ENCODE assay signal across 8 mouse cellular contexts in genomic region chrX:8175169-8175503, GRCm38 (mm10). TPM values are rescaled to one million over a fixed set of nuclear protein-coding genes. Genes with fewer than 3 reads are reported as not detected.
DNase-seq lines count a peak whose midpoint lies in the region; ATAC-seq and TF ChIP-seq lines count a peak whose summit lies in the region.

No protein-coding gene starts in this region.

- peak overlapping the region; percentile 78 for H3K9ac ChIP-seq in heart, embryonic 14.5 days (ENCODE audit: low read length)
- peak overlapping the region; percentile 85 for H3K9ac ChIP-seq in ES-E14 (ENCODE audit: insufficient read depth, low read depth, low read length, poor library complexity, severe bottlenecking)

- in situ Hi-C loops in ES-E14 (cut with MboI; ENCODE audit: low sequenced_read_pairs in 2 of 2, unreplicated experiment in 2 of 2) = no loop called here

- H3K27ac ChIP-seq in heart, embryonic 14.5 days (replicated peaks in 1 of 2; ENCODE audit: control insufficient read depth in 1 of 2, insufficient read depth in 1 of 2, low read depth in 2 of 2, low read length in 2 of 2) = no peak overlapping the region
- no peak overlapping the region for H3K27ac ChIP-seq in ES-E14 (ENCODE audit: insufficient read depth, low read depth, low read length, poor library complexity, severe bottlenecking)
- H3K27ac ChIP-seq in hindbrain, embryonic 10.5 days = peak overlapping the region; percentile 79; the same call in 1 of the 2 replicates
- H3K27ac ChIP-seq in midbrain, embryonic 10.5 days (replicated peaks) = peak overlapping the region; percentile 81

- H3K4me2 ChIP-seq in heart, embryonic 14.5 days (ENCODE audit: low read length) = peak overlapping the region; percentile 62

- H3K9me3 ChIP-seq in heart, embryonic 14.5 days (ENCODE audit: control insufficient read depth, low read length) = no peaks in the 10 kb centered on the region
- H3K9me3 ChIP-seq in ES-E14 (ENCODE audit: control insufficient read depth, insufficient read depth, low read depth, low read length) = no peaks in the 10 kb centered on the region
- H3K9me3 ChIP-seq in hindbrain, embryonic 10.5 days = peaks cover 4% of the 10 kb centered on the region; the same call in 1 of the 2 replicates
- H3K9me3 ChIP-seq in midbrain, embryonic 10.5 days (replicated peaks) = peaks cover 9% of the 10 kb centered on the region; the same call in 1 of the 2 replicates

- H3K27me3 ChIP-seq in heart, embryonic 14.5 days (ENCODE audit: control insufficient read depth, insufficient read depth, low read length) = no peaks in the 10 kb centered on the region
- no peaks in the 10 kb centered on the region for H3K27me3 ChIP-seq in hindbrain, embryonic 10.5 days (ENCODE audit: insufficient read depth, poor library complexity, severe bottlenecking)
- H3K27me3 ChIP-seq in midbrain, embryonic 10.5 days (ENCODE audit: low read depth, poor library complexity, severe bottlenecking) = no peaks in the 10 kb centered on the region

- H3K4me3 ChIP-seq in heart, embryonic 14.5 days (ENCODE audit: control insufficient read depth in 1 of 2, insufficient read depth in 1 of 2, low read depth in 1 of 2, low read length in 2 of 2) = peak overlapping the region; percentile 62 to 89
- peak overlapping the region; percentile 79 to 94 for H3K4me3 ChIP-seq in ES-E14 (ENCODE audit: insufficient read depth in 1 of 2, low read depth in 1 of 2, low read length in 2 of 2, poor library complexity in 1 of 2, severe bottlenecking in 1 of 2)
- H3K4me3 ChIP-seq in hindbrain, embryonic 10.5 days = peak overlapping the region; percentile 62
- H3K4me3 ChIP-seq in midbrain, embryonic 10.5 days = peak overlapping the region; percentile 65

- H3K36me3 ChIP-seq in heart, embryonic 14.5 days (ENCODE audit: control insufficient read depth, insufficient read depth, low read length) = peaks cover 28% of the 10 kb centered on the region
- H3K36me3 ChIP-seq in ES-E14 (ENCODE audit: control insufficient read depth, insufficient read depth, low read length, poor library complexity, severe bottlenecking) = peaks cover 12% of the 10 kb centered on the region
- H3K36me3 ChIP-seq in hindbrain, embryonic 10.5 days = 0 out of 2 replicates have a peak, but pooled peaks cover 7% of the 10 kb centered on the region
- H3K36me3 ChIP-seq in midbrain, embryonic 10.5 days = no peaks in the 10 kb centered on the region

- no peak for ATAC-seq in heart, embryonic 14.5 days (ENCODE audit: insufficient number of reproducible peaks, insufficient read depth, low FRiP score, low read depth)

- no peaks in the 10 kb centered on the region for H3K4me1 ChIP-seq in heart, embryonic 14.5 days (ENCODE audit: control insufficient read depth in 2 of 2, insufficient read depth in 2 of 2, low read length in 2 of 2)
- H3K4me1 ChIP-seq in ES-E14 (ENCODE audit: control insufficient read depth in 2 of 2, insufficient read depth in 2 of 2, low read length in 2 of 2, poor library complexity in 1 of 2) = peaks cover 0 to 4% of the 10 kb centered on the region in 2 experiments; a peak in 1 of 4 replicates
- peaks cover 9% of the 10 kb centered on the region; the same call in 1 of the 2 replicates for H3K4me1 ChIP-seq in hindbrain, embryonic 10.5 days (replicated peaks)
- H3K4me1 ChIP-seq in midbrain, embryonic 10.5 days = peaks cover 9% of the 10 kb centered on the region; the same call in 1 of the 2 replicates

- WGBS in heart, embryonic 14.5 days = 8% methylated on average over 4 of the region's 4 CpGs
- 11% methylated on average over 4 of the region's 4 CpGs for WGBS in hindbrain, embryonic 10.5 days
- WGBS in midbrain, embryonic 10.5 days = 15% methylated on average over 4 of the region's 4 CpGs

- no peak for DNase-seq in heart, adult 18-20 months
- DNase-seq in ES-E14 (ENCODE audit: low read depth, low spot score) = no peak
- DNase-seq in hindbrain, embryonic 10.5 days (ENCODE audit: low spot score) = no peak
- DNase-seq in midbrain, embryonic 10.5 days (ENCODE audit: low spot score) = no peak
- DNase-seq in urinary bladder, postnatal 4 days (ENCODE audit: low spot score in 2 of 2) = no peak
- no peak for DNase-seq in left cerebral cortex, adult 9 months (ENCODE audit: low spot score in 2 of 2)
- no peak for DNase-seq in cerebellum, adult 9-11 months

TF ChIP-seq in ES-E14, 5 proteins besides CTCF, POLR2A, EP300 and RAD21:
- TF ChIP-seq ZC3H11A (IDR thresholded peaks at IDR 0.05; ENCODE audit: borderline replicate concordance, low read depth, low read length) (no peak), HCFC1 (IDR thresholded peaks at IDR 0.05; ENCODE audit: borderline replicate concordance, insufficient read depth, low read length) (no peak), ZNF384 (IDR thresholded peaks at IDR 0.05; ENCODE audit: low read depth, low read length) (no peak), MAFK (IDR thresholded peaks at IDR 0.05; ENCODE audit: insufficient read depth, low read depth, low read length) (no peak), CHD2 (IDR thresholded peaks at IDR 0.05; ENCODE audit: low read depth, low read length) (no peak)

RNA-seq across cellular contexts. Expression of gene Tbc1d25, which starts 0.8 kb away (rescaled TPM):
- 10.4 and 12.0 TPM in 2 replicates for polyA plus RNA-seq in heart, embryonic 14.5 days (2014; fragmentation: Nextera tagmentation; extraction: Ambion mirVana)
- total RNA-seq in heart, adult 18-20 months (2021) = 1 to 10 TPM; 4.0 to 4.3 TPM
- total RNA-seq in ES-E14 (2012; rRNA removed) = 10.5 and 13.7 TPM in 2 replicates
- 10.0 and 12.1 TPM in 2 replicates for polyA plus RNA-seq in hindbrain, embryonic 10.5 days (2016; fragmentation: Nextera tagmentation; extraction: Ambion mirVana)
- 8.7 and 11.2 TPM in 2 replicates for polyA plus RNA-seq in midbrain, embryonic 10.5 days (2016; fragmentation: Nextera tagmentation; extraction: Ambion mirVana)

RNA-seq across cellular contexts. Expression of gene Ebp, which starts 18.2 kb away (rescaled TPM):
- polyA plus RNA-seq in heart, embryonic 14.5 days (2014; fragmentation: Nextera tagmentation; extraction: Ambion mirVana) = 28.0 and 28.5 TPM in 2 replicates
- total RNA-seq in heart, adult 18-20 months (2021) = 10 to 100 TPM; 17.7 to 20.0 TPM
- 85.5 and 85.8 TPM in 2 replicates for total RNA-seq in ES-E14 (2012; rRNA removed)
- 37.4 and 40.3 TPM in 2 replicates for polyA plus RNA-seq in hindbrain, embryonic 10.5 days (2016; fragmentation: Nextera tagmentation; extraction: Ambion mirVana)
- 35.1 TPM in 2 replicates for polyA plus RNA-seq in midbrain, embryonic 10.5 days (2016; fragmentation: Nextera tagmentation; extraction: Ambion mirVana)

RNA-seq across cellular contexts. Expression of gene Rbm3, which starts 29.5 kb away (rescaled TPM):
- polyA plus RNA-seq in heart, embryonic 14.5 days (2014; fragmentation: Nextera tagmentation; extraction: Ambion mirVana) = 317 and 375 TPM in 2 replicates
- total RNA-seq in heart, adult 18-20 months (2021) = 10 to 100 TPM; 49.9 to 88.3 TPM
- 312 and 423 TPM in 2 replicates for total RNA-seq in ES-E14 (2012; rRNA removed)
- 402 and 425 TPM in 2 replicates for polyA plus RNA-seq in hindbrain, embryonic 10.5 days (2016; fragmentation: Nextera tagmentation; extraction: Ambion mirVana)
- polyA plus RNA-seq in midbrain, embryonic 10.5 days (2016; fragmentation: Nextera tagmentation; extraction: Ambion mirVana) = 397 and 409 TPM in 2 replicates

RNA-seq across cellular contexts. Expression of gene Porcn, which starts 31.2 kb away (rescaled TPM):
- 3.6 and 4.2 TPM in 2 replicates for polyA plus RNA-seq in heart, embryonic 14.5 days (2014; fragmentation: Nextera tagmentation; extraction: Ambion mirVana)
- 1 to 10 TPM; 2.0 to 3.0 TPM for total RNA-seq in heart, adult 18-20 months (2021)
- 59.0 and 96.5 TPM in 2 replicates for total RNA-seq in ES-E14 (2012; rRNA removed)
- 15.1 and 22.6 TPM in 2 replicates for polyA plus RNA-seq in hindbrain, embryonic 10.5 days (2016; fragmentation: Nextera tagmentation; extraction: Ambion mirVana)
- polyA plus RNA-seq in midbrain, embryonic 10.5 days (2016; fragmentation: Nextera tagmentation; extraction: Ambion mirVana) = 12.2 and 17.2 TPM in 2 replicates

RNA-seq across cellular contexts. Expression of gene Wdr13, which starts 42.4 kb away (rescaled TPM):
- 22.7 and 26.0 TPM in 2 replicates for polyA plus RNA-seq in heart, embryonic 14.5 days (2014; fragmentation: Nextera tagmentation; extraction: Ambion mirVana)
- total RNA-seq in heart, adult 18-20 months (2021) = 10 to 100 TPM; 34.0 to 39.1 TPM
- 17.1 and 25.7 TPM in 2 replicates for total RNA-seq in ES-E14 (2012; rRNA removed)
- 25.8 and 26.7 TPM in 2 replicates for polyA plus RNA-seq in hindbrain, embryonic 10.5 days (2016; fragmentation: Nextera tagmentation; extraction: Ambion mirVana)
- polyA plus RNA-seq in midbrain, embryonic 10.5 days (2016; fragmentation: Nextera tagmentation; extraction: Ambion mirVana) = 22.8 and 32.2 TPM in 2 replicates

Comparison
In these comparisons a context has a peak if more than half of its experiments do, and no peak if none do; other contexts are left out.
1. H3K27ac ChIP-seq: peak in hindbrain, embryonic 10.5 days (single experiment) and midbrain, embryonic 10.5 days (single experiment); none in heart, embryonic 14.5 days (0 of 2) and ES-E14 (single experiment).
2. Peak in every context shown above with its lines, with median percentiles within 50 percentile points of each other: H3K4me3 ChIP-seq.